Mouse (Mus musculus) bone marrow, adult 2 months (tissue): Measurements from ENCODE around the gene Gtsf1. TPM values are rescaled to one million over a fixed set of nuclear protein-coding genes. Genes with fewer than 3 reads are reported as not detected.
"Not testable (repeated sequence)": the region's sequence is repeated elsewhere in the genome, so short reads cannot be mapped to it uniquely, and the experiment has no call there.

Source experiments
- H3K27ac ChIP-seq: fragments of 200-500 bp; 2 replicates; pipeline ENCODE4 v1.5.1; 2012; ENCODE audit warnings: low read depth, mild to moderate bottlenecking, control low read depth, inconsistent platforms, low read length; ENCODE audit not compliant: control insufficient read depth, poor library complexity, insufficient read depth
- H3K4me1 ChIP-seq: fragments of 200-500 bp; 2 replicates; pipeline ENCODE4 v1.6.1; 2011; ENCODE audit warnings: low read length; ENCODE audit not compliant: control insufficient read depth, insufficient read depth
- H3K4me3 ChIP-seq: fragments of 200-500 bp; replicated peaks from 2 replicates; pipeline ENCODE3; 2011; ENCODE audit warnings: mild to moderate bottlenecking, low read depth, low read length, control low read depth; ENCODE audit not compliant: control insufficient read depth
- CTCF ChIP-seq: fragments of 200-500 bp; IDR thresholded peaks from 2 replicates; pipeline ENCODE4 v1.5.1; 2011; ENCODE audit warnings: low read length, control low read depth; ENCODE audit not compliant: control insufficient read depth, insufficient read depth
- POLR2A ChIP-seq: fragments of 200-500 bp; IDR thresholded peaks from 2 replicates; pipeline ENCODE4 v1.6.1; 2011; ENCODE audit warnings: low read depth, mild to moderate bottlenecking, control low read depth, low read length, borderline replicate concordance; ENCODE audit not compliant: control insufficient read depth
- WGBS: fragments of 180-500 bp; shearing (Covaris S2); methylation state at CpG from one replicate; pipeline ENCODE4 v1.1.7; 2018; 5-methylcytosine and 5-hydroxymethylcytosine counted together
- polyA plus RNA-seq: library from polyadenylated mRNA; stranded (reverse); fragments of >200 nt; gene quantifications from 2 replicates; pipeline ENCODE4 v1.2.4, GENCODE M21; 2011; ENCODE audit warnings: low replicate concordance; ENCODE audit not compliant: missing spikeins, insufficient read depth, insufficient read length

The Gtsf1 gene
- polyA plus RNA-seq, 1 experiment, result 2.9 TPM

DNA sequence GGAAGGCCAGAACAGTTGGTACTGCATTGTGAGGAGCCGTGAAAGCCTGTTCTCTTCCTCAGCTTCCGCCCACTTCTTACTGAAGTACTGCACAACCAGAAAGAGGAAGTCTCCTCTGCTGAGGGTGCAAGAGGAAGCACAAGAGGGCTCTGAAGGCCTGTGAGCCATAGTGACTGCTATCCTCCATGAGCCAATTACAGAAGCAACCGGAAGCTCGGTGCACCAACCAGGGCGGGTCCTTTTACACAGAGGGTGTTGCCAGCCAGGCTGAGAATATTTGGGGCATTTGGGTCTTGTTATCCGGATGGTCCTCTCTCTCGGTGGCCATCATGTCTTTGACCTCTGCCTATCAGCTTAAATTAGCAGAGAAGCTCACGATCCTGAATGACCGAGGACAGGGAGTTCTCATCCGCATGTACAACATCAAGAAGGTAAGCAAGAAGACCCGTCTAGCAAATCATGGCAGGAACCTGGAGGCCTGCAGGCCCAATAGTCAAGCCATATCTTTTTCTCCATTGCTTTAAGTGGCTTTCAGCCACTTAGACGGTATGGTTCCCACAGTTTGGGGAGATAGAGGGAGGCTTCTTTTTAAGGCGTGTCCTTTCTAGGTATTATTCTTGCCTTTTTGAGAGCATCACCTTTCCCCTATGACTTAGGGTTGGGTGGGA, 23.4 kb upstream of the Gtsf1 start, which contains the start of gene Nckap1l:
Gene Nckap1l (plus strand): TSS at position 244 of the 668 bp plus-strand sequence.
- Histone ChIP-seq H3K4me3 (peak within 1 kb of the TSS; percentile 91), H3K27ac (peak within 1 kb of the TSS; percentile 81), H3K4me1 (peaks cover 1% of the 10 kb centered on the region; the same call in 1 of the 2 replicates)
- 2% methylated on average over 13 of the region's 13 CpGs for WGBS
- TF ChIP-seq POLR2A (no peak; the same call in 1 of the 2 replicates), CTCF (no peak)

DNA sequence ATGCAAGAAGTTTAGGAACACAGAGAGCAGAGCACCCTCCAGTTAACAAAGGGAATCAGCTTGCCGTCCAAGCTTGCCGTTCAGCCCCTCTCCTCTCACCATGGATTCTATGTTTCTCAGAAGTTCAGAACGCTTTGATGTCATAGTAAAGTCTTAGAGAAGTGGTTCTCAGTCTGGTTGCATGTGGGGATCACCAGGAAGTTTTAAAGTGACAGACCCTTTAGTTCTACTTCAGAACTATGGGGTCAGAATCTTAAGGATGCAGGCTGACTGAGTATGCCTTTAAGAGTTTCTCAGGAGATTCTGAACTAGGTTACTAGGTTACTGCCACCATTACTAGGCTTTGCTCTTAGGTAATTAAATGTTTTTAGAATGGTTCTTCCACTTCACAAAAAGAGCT, 18.1 kb upstream of the Gtsf1 start, which contains the start of gene Gtsf2:
Gene Gtsf2 (minus strand): TSS at position 101 of the 400 bp plus-strand sequence.
- TF ChIP-seq CTCF, result no peak
- no peak for TF ChIP-seq POLR2A
- Histone ChIP-seq H3K4me1 (no peaks in the 10 kb centered on the region), H3K4me3 (no peak within 1 kb of the TSS), H3K27ac (no peak within 1 kb of the TSS)
- 74% methylated on average over 3 of the region's 3 CpGs for WGBS

DNA sequence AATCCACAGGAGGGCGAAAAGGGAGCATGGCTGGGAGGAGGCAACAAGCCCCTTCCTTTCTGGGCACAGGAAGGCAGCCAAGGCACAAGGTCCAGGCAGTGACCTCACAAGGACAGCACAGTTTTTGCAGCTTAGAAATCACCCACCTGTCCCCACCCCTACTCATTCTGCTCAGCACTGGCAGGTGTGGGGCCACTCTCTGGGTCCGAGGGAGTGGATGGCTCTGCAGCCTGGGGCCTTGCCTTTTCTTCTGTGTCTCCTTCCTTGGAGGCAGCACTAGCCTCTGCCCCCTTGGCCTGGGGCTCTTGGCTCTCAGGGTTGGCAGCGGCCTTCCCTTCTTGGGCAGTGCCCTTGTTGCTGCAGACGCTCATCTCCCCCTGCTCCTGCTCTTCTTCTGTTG, 15.7 kb upstream of the Gtsf1 start:
- not testable (repeated sequence) for H3K4me3 ChIP-seq, H3K4me1 ChIP-seq, H3K27ac ChIP-seq
- 87% methylated on average over 4 of the region's 4 CpGs for WGBS

DNA sequence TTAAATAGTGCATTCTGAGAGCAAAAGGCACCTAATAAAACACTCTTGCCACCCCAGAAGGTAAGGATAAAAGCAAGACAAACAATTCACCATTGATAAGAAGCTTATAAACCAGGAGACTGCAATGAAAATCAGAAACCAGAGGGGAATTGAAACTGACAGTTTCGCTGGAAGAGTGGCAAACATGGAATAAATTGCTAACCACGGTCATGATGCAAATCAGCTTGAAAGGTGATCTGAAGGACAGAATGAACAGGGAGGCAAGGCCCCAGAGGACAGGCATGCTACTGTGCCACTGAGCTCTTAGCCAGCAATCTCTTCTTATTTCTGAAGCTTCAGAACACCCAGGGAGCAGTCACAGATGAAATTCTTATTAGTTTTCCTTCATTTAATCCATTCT, 3.3 kb downstream of the Gtsf1 start:
- TF ChIP-seq CTCF, result no peak
- TF ChIP-seq POLR2A, result no peak
- WGBS, result 39% methylated on average over 2 of the region's 2 CpGs
- Histone ChIP-seq H3K4me1 (no peaks in the 10 kb centered on the region), H3K4me3 (no peak overlapping the region), H3K27ac (no peak overlapping the region)

DNA sequence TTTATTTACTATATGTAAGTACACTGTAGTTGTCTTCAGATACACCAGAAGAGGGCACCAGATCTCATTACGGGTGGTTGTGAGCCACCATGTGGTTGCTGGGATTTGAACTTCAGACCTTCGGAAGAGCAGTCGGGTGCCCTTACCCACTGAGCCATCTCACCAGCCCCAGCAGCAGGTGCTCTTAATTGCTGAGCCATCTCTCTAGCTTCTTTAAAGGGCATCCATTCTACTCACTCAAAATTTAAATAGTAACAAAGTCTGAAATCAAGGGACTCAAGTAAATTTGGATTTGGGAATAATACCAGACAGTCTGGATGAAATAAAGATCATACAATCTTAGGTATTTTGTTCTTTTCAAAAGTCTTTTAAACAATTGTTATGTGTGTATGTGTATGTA, 24.7 kb downstream of the Gtsf1 start:
- 71% methylated on average over 3 of the region's 3 CpGs for WGBS

DNA sequence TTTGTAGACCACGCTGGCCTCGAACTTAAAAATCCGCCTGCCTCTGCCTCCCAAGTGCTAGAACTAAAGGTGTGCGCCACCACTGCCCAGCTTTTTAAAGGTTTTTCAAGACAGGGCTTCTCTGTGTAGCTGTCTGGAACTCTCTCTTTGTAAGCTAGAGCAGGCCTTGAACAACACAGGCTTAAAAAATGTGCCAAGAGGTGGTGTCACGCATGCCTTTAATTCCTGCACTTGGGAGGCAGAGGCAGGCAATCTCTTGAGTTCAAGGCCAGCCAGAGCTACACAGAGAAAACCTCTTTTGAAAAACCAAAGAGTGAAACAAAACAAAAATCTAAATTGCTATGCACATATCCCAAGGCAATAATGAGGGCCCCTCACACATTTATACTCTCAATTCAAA, 28.9 kb downstream of the Gtsf1 start:
- H3K4me1 ChIP-seq, result no peaks in the 10 kb centered on the region
- no peak overlapping the region for H3K27ac ChIP-seq
- 81% methylated on average over 5 of the region's 5 CpGs for WGBS
- no peak overlapping the region for H3K4me3 ChIP-seq
- no peak for TF ChIP-seq POLR2A
- no peak for TF ChIP-seq CTCF

More for the DNA sequence above, 24.7 kb downstream of the Gtsf1 start:
- H3K27ac ChIP-seq, H3K4me3 ChIP-seq, H3K4me1 ChIP-seq: not testable (repeated sequence)

DNA sequence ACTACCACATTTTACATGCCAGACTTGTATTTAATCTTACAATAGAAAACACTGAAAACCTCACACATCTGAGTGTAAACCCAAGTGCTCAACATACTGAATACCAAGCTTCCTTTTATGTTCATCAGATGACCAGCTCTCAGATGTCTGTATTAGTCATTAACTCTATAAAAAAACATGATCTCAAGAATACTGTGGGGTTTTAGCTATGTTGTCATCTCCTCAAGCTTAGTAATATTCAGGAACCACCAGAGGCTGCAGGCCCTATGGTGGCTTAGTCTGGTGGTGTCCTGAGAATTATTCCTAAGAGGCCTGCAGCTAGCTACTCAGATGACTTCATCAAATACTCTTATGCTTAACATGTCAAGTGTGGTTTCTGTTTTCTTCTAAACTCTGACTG, 36.7 kb downstream of the Gtsf1 start:
- Histone ChIP-seq H3K27ac (no peak overlapping the region), H3K4me1 (no peaks in the 10 kb centered on the region), H3K4me3 (no peak overlapping the region)
- TF ChIP-seq POLR2A (no peak), CTCF (no peak)

DNA sequence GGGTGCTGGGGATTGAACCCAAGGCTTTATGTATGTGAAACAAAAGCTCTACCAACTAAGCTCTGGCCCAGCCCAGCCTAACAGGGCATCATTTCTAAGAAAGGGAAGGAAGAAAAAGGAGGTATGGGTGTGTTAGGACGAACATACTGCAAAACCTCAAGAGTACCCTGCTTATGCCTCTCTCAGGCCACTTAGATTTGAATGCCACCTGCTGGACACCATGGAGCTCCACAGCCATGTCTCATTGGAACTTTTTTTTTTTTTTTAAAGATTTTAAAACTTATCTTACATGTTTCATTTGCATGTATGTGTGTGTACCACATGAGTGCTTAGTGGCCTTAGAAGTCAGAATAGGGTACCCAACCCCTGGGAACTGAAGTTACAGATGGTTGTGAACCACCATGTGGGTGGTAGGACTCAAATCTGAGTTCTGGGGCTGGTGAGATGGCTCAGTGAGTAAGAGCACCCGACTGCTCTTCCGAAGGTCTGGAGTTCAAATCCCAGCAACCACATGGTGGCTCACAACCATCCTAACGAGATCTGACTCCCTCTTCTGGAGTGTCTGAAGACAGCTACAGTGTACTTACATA, 41.6 kb downstream of the Gtsf1 start:
- WGBS, result 49% methylated on average over 4 of the region's 4 CpGs
- Histone ChIP-seq H3K4me1 (no peaks in the 10 kb centered on the region), H3K27ac (no peak overlapping the region), H3K4me3 (no peak overlapping the region)
- TF ChIP-seq CTCF, result 0 out of 2 replicates have a peak, but pooled peaks have one; percentile 7
- no peak for TF ChIP-seq POLR2A
